Mouse (Mus musculus) CH12.LX (cell line): ENCODE measurements around the gene Exoc2. TPM values are rescaled to one million over a fixed set of nuclear protein-coding genes. Genes with fewer than 3 reads are reported as not detected.
A peak's percentile ranks its signal among the peaks of the same experiment; 100 is the strongest.

Experiments used
- DNase-seq: peaks from one replicate; pipeline ENCODE4 v3.0.0-alpha.2; 2013; ENCODE audit errors: extremely low read depth
- H3K27ac ChIP-seq: 2 replicates; pipeline ENCODE4 v1.5.1; 2012; ENCODE audit warnings: low read depth, mild to moderate bottlenecking, control low read depth, moderate library complexity; ENCODE audit not compliant: insufficient read depth
- H3K27me3 ChIP-seq: replicated peaks from 2 replicates; pipeline ENCODE3; 2012; ENCODE audit warnings: inconsistent platforms
- H3K36me3 ChIP-seq, 2 experiments: replicated peaks in 1 of 2; 2 replicates each; pipeline versions ENCODE3 to v1.6.1; 2012; ENCODE audit warnings: inconsistent platforms in 1 of 2, low read length in 1 of 2, mild to moderate bottlenecking in 1 of 2, mixed read lengths in 1 of 2, moderate library complexity in 1 of 2; ENCODE audit not compliant: control insufficient read depth in 1 of 2, insufficient read depth in 1 of 2
- H3K4me1 ChIP-seq, 2 experiments: 2 replicates each; pipeline ENCODE4 v1.6.1; 2012; ENCODE audit warnings: inconsistent platforms in 1 of 2, moderate library complexity in 1 of 2; ENCODE audit not compliant: insufficient read depth in 2 of 2, control insufficient read depth in 1 of 2
- H3K4me2 ChIP-seq: 2 replicates; pipeline ENCODE4 v1.6.1; 2012; ENCODE audit warnings: low read depth, mild to moderate bottlenecking, control low read depth; ENCODE audit not compliant: poor library complexity, insufficient read depth, severe bottlenecking
- H3K4me3 ChIP-seq, 3 experiments: fragments of 150-350 bp in 1 of 3; sonication (generic) in 1 of 3; replicated peaks in 1 of 3; 2 replicates each; pipeline versions ENCODE3 to v1.5.1; 2011 to 2012; ENCODE audit warnings: low read depth in 2 of 3, low read length in 2 of 3, mild to moderate bottlenecking in 2 of 3, moderate library complexity in 2 of 3, control low read depth in 1 of 3, improper control_type of control experiment in 1 of 3, inconsistent platforms in 1 of 3, mixed read lengths in 1 of 3; ENCODE audit not compliant: poor library complexity in 1 of 3
- H3K79me2 ChIP-seq: replicated peaks from 2 replicates; pipeline ENCODE4 v1.6.1; 2012; ENCODE audit warnings: mild to moderate bottlenecking, moderate library complexity; ENCODE audit not compliant: control insufficient read depth, poor library complexity, insufficient read depth, severe bottlenecking; ENCODE audit errors: extremely low read depth
- H3K9ac ChIP-seq: 2 replicates; pipeline ENCODE4 v1.6.1; 2012; ENCODE audit warnings: low read depth, mild to moderate bottlenecking, control low read depth, moderate library complexity; ENCODE audit not compliant: insufficient read depth
- H3K9me3 ChIP-seq: replicated peaks from 2 replicates; pipeline ENCODE3; 2012; ENCODE audit warnings: low read length, inconsistent platforms, mixed read lengths
- BHLHE40 ChIP-seq: IDR thresholded peaks from 2 replicates; pipeline ENCODE4 v1.6.1; 2011; ENCODE audit warnings: mild to moderate bottlenecking, low read depth, low read length, improper control_type of control experiment
- CHD1 ChIP-seq: IDR thresholded peaks from 2 replicates; pipeline ENCODE4 v1.6.1; 2012; ENCODE audit warnings: low read depth, low read length, improper control_type of control experiment, inconsistent platforms
- CTCF ChIP-seq, 2 experiments: IDR thresholded peaks in 1 of 2; conservative IDR thresholded peaks in 1 of 2; 2 replicates each; pipeline ENCODE4 v1.5.1; 2011 to 2012; ENCODE audit warnings: low read depth in 2 of 2, low read length in 2 of 2, improper control_type of control experiment in 1 of 2, inconsistent platforms in 1 of 2, mild to moderate bottlenecking in 1 of 2, moderate library complexity in 1 of 2
- ELF1 ChIP-seq: IDR thresholded peaks from 2 replicates; pipeline ENCODE4 v1.6.1; 2014; ENCODE audit warnings: low read depth, mild to moderate bottlenecking, inconsistent platforms, low read length, improper control_type of control experiment
- ETS1 ChIP-seq: conservative IDR thresholded peaks from 2 replicates; pipeline ENCODE4 v1.6.1; 2012; ENCODE audit warnings: low read depth, mild to moderate bottlenecking, inconsistent platforms, low read length, improper control_type of control experiment, moderate library complexity
- GABPA ChIP-seq: IDR thresholded peaks from 2 replicates; pipeline ENCODE4 v1.6.1; 2012; ENCODE audit warnings: low read depth, low read length, improper control_type of control experiment, inconsistent platforms; ENCODE audit not compliant: insufficient replicate concordance
- HCFC1 ChIP-seq: IDR thresholded peaks from 2 replicates; pipeline ENCODE4 v1.6.1; 2012; ENCODE audit warnings: low read depth, mild to moderate bottlenecking, inconsistent platforms, low read length, improper control_type of control experiment
- IRF4 ChIP-seq: IDR thresholded peaks from 2 replicates; pipeline ENCODE4 v1.6.1; 2014; ENCODE audit warnings: low read depth, mild to moderate bottlenecking, inconsistent platforms, low read length, improper control_type of control experiment
- JUND ChIP-seq: conservative IDR thresholded peaks from 2 replicates; pipeline ENCODE4 v1.6.1; 2011; ENCODE audit warnings: low read depth, low read length, improper control_type of control experiment
- MAFK ChIP-seq: IDR thresholded peaks from 2 replicates; pipeline ENCODE4 v1.6.1; 2011; ENCODE audit warnings: low read length, improper control_type of control experiment; ENCODE audit not compliant: insufficient replicate concordance
- MAX ChIP-seq: IDR thresholded peaks from 2 replicates; pipeline ENCODE4 v1.6.1; 2011; ENCODE audit warnings: low read length, improper control_type of control experiment
- MEF2A ChIP-seq: IDR thresholded peaks from 2 replicates; pipeline ENCODE4 v1.6.1; 2014; ENCODE audit warnings: low read depth, mild to moderate bottlenecking, inconsistent platforms, low read length, improper control_type of control experiment, borderline replicate concordance
- MXI1 ChIP-seq: IDR thresholded peaks from 2 replicates; pipeline ENCODE4 v1.6.1; 2011; ENCODE audit warnings: mild to moderate bottlenecking, low read depth, low read length, improper control_type of control experiment
- MYC ChIP-seq: IDR thresholded peaks from 2 replicates; pipeline ENCODE4 v1.6.1; 2011; ENCODE audit warnings: low read depth, mild to moderate bottlenecking, improper control_type of control experiment, low read length
- NELFE ChIP-seq: IDR thresholded peaks from 2 replicates; pipeline ENCODE4 v1.6.1; 2011; ENCODE audit warnings: low read depth, low read length, improper control_type of control experiment
- PAX5 ChIP-seq: IDR thresholded peaks from 2 replicates; pipeline ENCODE4 v1.6.1; 2012; ENCODE audit warnings: low read length, inconsistent platforms, mixed read lengths
- POLR2AphosphoS2 ChIP-seq: IDR thresholded peaks from 2 replicates; pipeline ENCODE4 v1.6.1; 2011; ENCODE audit warnings: low read depth, low read length, improper control_type of control experiment
- RAD21 ChIP-seq: IDR thresholded peaks from 2 replicates; pipeline ENCODE4 v1.6.1; 2011; ENCODE audit warnings: low read depth, mild to moderate bottlenecking, low read length, improper control_type of control experiment, moderate library complexity
- SMC3 ChIP-seq: IDR thresholded peaks from 2 replicates; pipeline ENCODE4 v1.6.1; 2011; ENCODE audit warnings: low read depth, low read length, improper control_type of control experiment
- TBP ChIP-seq: conservative IDR thresholded peaks from 2 replicates; pipeline ENCODE4 v1.6.1; 2011; ENCODE audit warnings: low read depth, low read length, improper control_type of control experiment
- UBTF ChIP-seq: IDR thresholded peaks from 2 replicates; pipeline ENCODE4 v1.6.1; 2012; ENCODE audit warnings: low read depth, mild to moderate bottlenecking, inconsistent platforms, low read length, improper control_type of control experiment, moderate library complexity
- USF1 ChIP-seq: IDR thresholded peaks from 2 replicates; pipeline ENCODE4 v1.6.1; 2014; ENCODE audit warnings: low read depth, mild to moderate bottlenecking, inconsistent platforms, low read length, improper control_type of control experiment
- ZC3H11A ChIP-seq: IDR thresholded peaks from 2 replicates; pipeline ENCODE4 v1.6.1; 2012; ENCODE audit warnings: low read depth, mild to moderate bottlenecking, inconsistent platforms, low read length, improper control_type of control experiment
- ZKSCAN1 ChIP-seq: IDR thresholded peaks from 2 replicates; pipeline ENCODE4 v1.6.1; 2012; ENCODE audit warnings: low read depth, inconsistent platforms, low read length, improper control_type of control experiment, borderline replicate concordance
- ZNF384 ChIP-seq: IDR thresholded peaks from 2 replicates; pipeline ENCODE4 v1.6.1; 2012; ENCODE audit warnings: low read depth, low read length, improper control_type of control experiment, inconsistent platforms
- dilution Hi-C: fragments of 300-500 bp; cut with MboI; formaldehyde crosslinking; loops from 2 replicates; pipeline ENCODE4 v1.14.3; 2020; ENCODE audit warnings: low sequenced_read_pairs; ENCODE audit not compliant: extremely low pct_unique_long_range_greater_than_20kb, extremely low pct_ligation_motif_present
- in situ Hi-C: fragments of 300-500 bp; cut with MboI; formaldehyde crosslinking; loops from 3 replicates; pipeline ENCODE4 v1.14.3; 2019; ENCODE audit warnings: low sequenced_read_pairs, low pct_ligation_motif_present, low pct_unique_long_range_greater_than_20kb, mixed read lengths
- polyA plus RNA-seq: library from polyadenylated mRNA; unstranded; fragments of >175 nt; gene quantifications from 2 replicates; pipeline ENCODE4 v1.2.1, GENCODE M21; 2012; ENCODE audit warnings: low read depth; ENCODE audit not compliant: insufficient read length
- total RNA-seq, 2 experiments: library from RNA; depleted of rRNA; stranded (reverse); fragments of 300-350 nt in 1 of 2; fragments of >200 nt in 1 of 2; gene quantifications; 2 replicates each; pipeline ENCODE4 v1.2.3; 2012 to 2014

Exoc2 gene
- total and polyA plus RNA-seq, 3 experiments = 21.1 to 33.0 (median 29.7) TPM

GRCm38 (mm10) chr13:30952044-30952443, 21.8 kb downstream of the Exoc2 start:
- no peak for TF ChIP-seq ZNF384
- no peak for TF ChIP-seq CTCF (conservative IDR thresholded peaks at IDR 0.05 in 1 of 2, IDR thresholded peaks at IDR 0.05 in 1 of 2; ENCODE audit: low read depth in 2 of 2, low read length in 2 of 2)
- no peak for TF ChIP-seq GABPA
- TF ChIP-seq, all 38 proteins: peak for 0
- no peak overlapping the region for H3K4me2 ChIP-seq
- H3K9ac ChIP-seq = no peak overlapping the region
- DNase-seq = no peak
- in situ Hi-C loops = no loop called here
- H3K27me3 ChIP-seq = no peaks in the 10 kb centered on the region
- H3K9me3 ChIP-seq = peaks cover 6% of the 10 kb centered on the region
- peaks cover 0 to 33% of the 10 kb centered on the region in 2 experiments for H3K36me3 ChIP-seq
- H3K4me3 ChIP-seq = no peak overlapping the region
- dilution Hi-C loops = no loop called here
- peaks cover 21% of the 10 kb centered on the region for H3K79me2 ChIP-seq
- H3K27ac ChIP-seq = no peak overlapping the region
- H3K4me1 ChIP-seq = peaks cover 9 to 41% of the 10 kb centered on the region in 2 experiments

- Histone ChIP-seq H3K9me3 (no peaks in the 10 kb centered on the region), H3K4me1 (peaks cover 12 to 59% of the 10 kb centered on the region in 2 experiments), H3K27ac (no peak overlapping the region), H3K4me3 (no peak overlapping the region), H3K36me3 (peaks cover 0 to 21% of the 10 kb centered on the region in 2 experiments), H3K79me2 (peaks cover 22% of the 10 kb centered on the region), H3K4me2 (no peak overlapping the region), H3K27me3 (no peaks in the 10 kb centered on the region), H3K9ac (no peak overlapping the region)
- in situ Hi-C loops = no loop called here
- dilution Hi-C loops = no loop called here
- DNase-seq = no peak
- TF ChIP-seq ELF1 (no peak), IRF4 (peak; percentile 47; the same call in 1 of the 2 replicates), ZNF384 (no peak), MEF2A (0 out of 2 replicates have a peak, but pooled peaks have one; percentile 28)
These were observed 24.7 kb downstream of the Exoc2 start for GRCm38 (mm10) chr13:30949181-30949580.

GRCm38 (mm10) chr13:30947540-30947939, 26.4 kb downstream of the Exoc2 start, which contains the start of gene Hus1b:
Hus1b (minus strand) TSS chr13:30947759.
- Histone ChIP-seq H3K4me2 (peak within 1 kb of the TSS; percentile 40), H3K9me3 (no peaks in the 10 kb centered on the region), H3K36me3 (peaks cover 0 to 19% of the 10 kb centered on the region in 2 experiments), H3K79me2 (peaks cover 17% of the 10 kb centered on the region), H3K27me3 (no peaks in the 10 kb centered on the region), H3K4me3 (peak within 1 kb of the TSS; percentile 61 to 63 (median 61)), H3K4me1 (peaks cover 5 to 45% of the 10 kb centered on the region in 2 experiments; a peak in 3 of 4 replicates), H3K9ac (peak within 1 kb of the TSS; percentile 14), H3K27ac (peak within 1 kb of the TSS; percentile 39)
- dilution Hi-C loops (no loop called here), in situ Hi-C loops (no loop called here)
- DNase-seq = peak; percentile 81
- peak; percentile 89 for TF ChIP-seq HCFC1
- no peak for TF ChIP-seq CHD1
- no peak; the same call in 1 of the 2 replicates for TF ChIP-seq TBP
- TF ChIP-seq GABPA = no peak; the same call in 1 of the 2 replicates
- TF ChIP-seq MAX = no peak; the same call in 1 of the 2 replicates
- TF ChIP-seq PAX5 = no peak
- TF ChIP-seq BHLHE40 = no peak
- no peak for TF ChIP-seq MAFK
- TF ChIP-seq JUND = 0 out of 2 replicates have a peak, but pooled peaks have one; percentile 18
- TF ChIP-seq ETS1 = peak; percentile 37; the same call in 1 of the 2 replicates
- no peak for TF ChIP-seq SMC3
- peak; percentile 62; the same call in 1 of the 2 replicates for TF ChIP-seq NELFE
- no peak for TF ChIP-seq CTCF (conservative IDR thresholded peaks at IDR 0.05 in 1 of 2, IDR thresholded peaks at IDR 0.05 in 1 of 2; ENCODE audit: low read depth in 2 of 2, low read length in 2 of 2)
- TF ChIP-seq MXI1 = 0 out of 2 replicates have a peak, but pooled peaks have one; percentile 30
- no peak for TF ChIP-seq ZC3H11A
- no peak for TF ChIP-seq UBTF
- peak; percentile 51 for TF ChIP-seq USF1
- TF ChIP-seq POLR2AphosphoS2 = no peak
- no peak; the same call in 1 of the 2 replicates for TF ChIP-seq MYC
- no peak for TF ChIP-seq ZKSCAN1
- no peak for TF ChIP-seq RAD21
